Mouse (Mus musculus): Measurements from ENCODE around the gene Gm49387.

GRCm38 (mm10) chr14:31652624-31653023 is 11.9 kb upstream of the Gm49387 start:
- no peak for TF ChIP-seq CTCF (IDR thresholded peaks at IDR 0.05; ENCODE audit: low read depth)
- TF ChIP-seq EP300 (optimal IDR thresholded peaks at IDR 0.05) = no peak

Measured in stomach, postnatal 0 days (tissue).